Mouse (Mus musculus) c-Kit-positive CD71-positive TER-119-positive erythroid progenitor cells, embryonic 14.5 days (primary cell): ENCODE measurements around the gene Sh3gl2.

Experiments
- DNase-seq: peaks from one replicate; pipeline ENCODE4 v3.0.0-alpha.2; 2013; ENCODE audit warnings: low spot score

The Sh3gl2 gene

GRCm38 (mm10) chr4:85232386-85233381, 27.8 kb downstream of the Sh3gl2 start:
- no peak for DNase-seq

GRCm38 (mm10) chr4:85241675-85242074, 36.7 kb downstream of the Sh3gl2 start:
- no peak for DNase-seq

GRCm38 (mm10) chr4:85242562-85242961, 37.6 kb downstream of the Sh3gl2 start:
- DNase-seq: no peak

GRCm38 (mm10) chr4:85248673-85249072, 43.7 kb downstream of the Sh3gl2 start:
- no peak for DNase-seq

GRCm38 (mm10) chr4:85250271-85250670, 45.3 kb downstream of the Sh3gl2 start:
- DNase-seq: no peak

- no peak for DNase-seq
These were observed 45.9 kb downstream of the Sh3gl2 start for GRCm38 (mm10) chr4:85250786-85251185.

- DNase-seq: no peak
These were observed 51.0 kb downstream of the Sh3gl2 start for GRCm38 (mm10) chr4:85255771-85256389.

- no peak for DNase-seq
These were observed 51.7 kb downstream of the Sh3gl2 start for GRCm38 (mm10) chr4:85256461-85257202.

GRCm38 (mm10) chr4:85257771-85258341, 52.9 kb downstream of the Sh3gl2 start:
- no peak for DNase-seq

- DNase-seq: no peak
These were observed 56.0 kb downstream of the Sh3gl2 start for GRCm38 (mm10) chr4:85260687-85261658.

- no peak for DNase-seq
These were observed 57.2 kb downstream of the Sh3gl2 start for GRCm38 (mm10) chr4:85262146-85262545.

GRCm38 (mm10) chr4:85262606-85263005, 57.7 kb downstream of the Sh3gl2 start:
- no peak for DNase-seq

GRCm38 (mm10) chr4:85267456-85267855, 62.5 kb downstream of the Sh3gl2 start:
- no peak for DNase-seq

- no peak for DNase-seq
These were observed 68.0 kb downstream of the Sh3gl2 start for GRCm38 (mm10) chr4:85272877-85273276.

GRCm38 (mm10) chr4:85273452-85273851, 68.5 kb downstream of the Sh3gl2 start:
- no peak for DNase-seq

GRCm38 (mm10) chr4:85283151-85283550, 78.2 kb downstream of the Sh3gl2 start:
- DNase-seq: no peak

- no peak for DNase-seq
These were observed 85.1 kb downstream of the Sh3gl2 start for GRCm38 (mm10) chr4:85289990-85290389.

GRCm38 (mm10) chr4:85291296-85291695, 86.4 kb downstream of the Sh3gl2 start:
- no peak for DNase-seq

GRCm38 (mm10) chr4:85293368-85293767, 88.4 kb downstream of the Sh3gl2 start:
- DNase-seq: no peak

GRCm38 (mm10) chr4:85300610-85301405, 95.9 kb downstream of the Sh3gl2 start:
- DNase-seq: no peak
